Mouse (Mus musculus) forebrain, embryonic 10.5 days (tissue): Measurements from ENCODE around the gene Dgcr8. TPM values are rescaled to one million over a fixed set of nuclear protein-coding genes. Genes with fewer than 3 reads are reported as not detected.

Experiments
- DNase-seq: peaks from one replicate; pipeline ENCODE4 v3.0.0-alpha.2; 2017; ENCODE audit warnings: low spot score; ENCODE audit errors: extremely low spot score
- H3K27ac ChIP-seq: fragments of 300-500 bp; sonication (generic); 2 replicates; pipeline ENCODE4 v1.5.1; 2016; ENCODE audit warnings: mild to moderate bottlenecking
- H3K27me3 ChIP-seq: fragments of 300-500 bp; sonication (generic); 2 replicates; pipeline ENCODE4 v1.6.1; 2016; ENCODE audit warnings: mild to moderate bottlenecking; ENCODE audit not compliant: poor library complexity, severe bottlenecking
- H3K36me3 ChIP-seq: fragments of 300-500 bp; sonication (generic); replicated peaks from 2 replicates; pipeline ENCODE4 v1.6.1; 2016; ENCODE audit warnings: mild to moderate bottlenecking, moderate library complexity
- H3K4me1 ChIP-seq: fragments of 300-500 bp; sonication (generic); 2 replicates; pipeline ENCODE4 v1.6.1; 2016
- H3K4me3 ChIP-seq: fragments of 300-500 bp; sonication (generic); 2 replicates; pipeline ENCODE4 v1.5.1; 2016; ENCODE audit warnings: mild to moderate bottlenecking, moderate library complexity
- H3K9me3 ChIP-seq: fragments of 300-500 bp; sonication (generic); 2 replicates; pipeline ENCODE4 v1.6.1; 2016; ENCODE audit warnings: mild to moderate bottlenecking, moderate library complexity
- WGBS: fragments of 180-500 bp; shearing (Covaris S2); methylation state at CpG from one replicate; pipeline ENCODE4 v1.1.7; 2016; 5-methylcytosine and 5-hydroxymethylcytosine counted together
- microRNA counts: library from miRNA; unstranded; fragments of <30 nt; microRNA quantifications from one replicate; lab custom pipeline; 2017
- microRNA-seq: library from miRNA; unstranded; fragments of <30 nt; microRNA quantifications from one replicate; pipeline ENCODE4, GENCODE M21; 2017
- polyA plus RNA-seq: library from polyadenylated mRNA; unstranded; fragments of >200 nt; fragmentation: Nextera tagmentation; extraction: Ambion mirVana; gene quantifications from 2 replicates; pipeline ENCODE4 v1.2.1, GENCODE M21; 2016

Dgcr8 gene
- polyA plus RNA-seq, 1 experiment from 2014 or later: 49.7 TPM

GRCm38 (mm10) chr16:18210701-18211416, 78.2 kb downstream of the Dgcr8 start:
- WGBS: 32% methylated on average over 8 of the region's 8 CpGs

More at GRCm38 (mm10) chr16:18210701-18211416, 78.2 kb downstream of the Dgcr8 start:
- Histone ChIP-seq H3K36me3 (no peaks in the 10 kb centered on the region), H3K4me1 (peaks cover 28% of the 10 kb centered on the region), H3K27ac (no peak overlapping the region), H3K27me3 (0 out of 2 replicates have a peak, but pooled peaks cover 13% of the 10 kb centered on the region), H3K9me3 (no peaks in the 10 kb centered on the region), H3K4me3 (no peak overlapping the region)
- DNase-seq: peak; percentile 54

MicroRNAs within 50 kb of the gene (microRNA counts, 519-probe panel; counts per million panel counts)
- microRNA mmu-miR-1306 (lab: Ali Mortazavi, UCI): 341 counts per million, percentile 65 among the panel's probes with 10 or more counts
- 3,827 counts per million, percentile 75 among the panel's probes with 10 or more counts for microRNA mmu-miR-185 (lab: Ali Mortazavi, UCI)

Small RNA genes lying within 50 kb of the gene (microRNA-seq; reads per million reads assigned to microRNA genes)
- gene Gm24572: 16.8 reads per million, percentile 27 among the genes with 10 or more reads in this experiment
- 392 reads per million, percentile 63 among the genes with 10 or more reads in this experiment for gene Mir1306
- 327 reads per million, percentile 61 among the genes with 10 or more reads in this experiment for gene Mir185

Other genes starting within 250 kb of the Dgcr8 start
- 159 and 175 TPM in 2 replicates for gene Dgcr6, start 236.4 kb downstream of the Dgcr8 start, polyA plus RNA-seq
- gene Prodh, start 199.0 kb downstream of the Dgcr8 start, polyA plus RNA-seq: 17.0 and 19.6 TPM in 2 replicates
- 0.87 and 1.2 TPM in 2 replicates for gene Rtn4r, start 161.6 kb downstream of the Dgcr8 start, polyA plus RNA-seq
- gene Ccdc188, start 71.4 kb downstream of the Dgcr8 start, polyA plus RNA-seq: not detected in 2 replicates
- 9.7 and 10.5 TPM in 2 replicates for gene Zdhhc8, start 54.1 kb downstream of the Dgcr8 start, polyA plus RNA-seq
- gene Trmt2a, start 40.6 kb downstream of the Dgcr8 start, polyA plus RNA-seq: 134 and 139 TPM in 2 replicates
- gene Ranbp1, start 40.5 kb downstream of the Dgcr8 start, polyA plus RNA-seq: 1,297 and 1,372 TPM in 2 replicates
- 3.0 and 5.8 TPM in 2 replicates for gene Gm49776, start 30.9 kb downstream of the Dgcr8 start, polyA plus RNA-seq
- gene Tango2, start 58.9 kb upstream of the Dgcr8 start, polyA plus RNA-seq: 35.7 and 37.1 TPM in 2 replicates
- 116 TPM in 2 replicates for gene Arvcf, start 58.9 kb upstream of the Dgcr8 start, polyA plus RNA-seq
- gene Txnrd2, start 137.1 kb upstream of the Dgcr8 start, polyA plus RNA-seq: 31.6 and 35.1 TPM in 2 replicates
- gene Comt, start 137.6 kb upstream of the Dgcr8 start, polyA plus RNA-seq: 58.1 and 60.1 TPM in 2 replicates
- 17.2 and 22.5 TPM in 2 replicates for gene Gnb1l, start 209.5 kb upstream of the Dgcr8 start, polyA plus RNA-seq
- gene Rtl10, start 209.7 kb upstream of the Dgcr8 start, polyA plus RNA-seq: 2.3 and 3.1 TPM in 2 replicates